Mouse (Mus musculus) heart, embryonic 14.5 days (tissue): ENCODE measurements around the gene Tanc1. TPM values are rescaled to one million over a fixed set of nuclear protein-coding genes. Genes with fewer than 3 reads are reported as not detected.
A peak's percentile ranks its signal among the peaks of the same experiment; 100 is the strongest.

Experiments
- ATAC-seq: fragments of 200-750 bp; cut with Nextera tagmentation; 2 replicates; pipeline ENCODE4 v1.8.0; 2017; ENCODE audit warnings: low read depth, moderate TSS enrichment; ENCODE audit not compliant: insufficient number of reproducible peaks, insufficient read depth, low FRiP score
- H3K27ac ChIP-seq, 2 experiments: fragments of 200-500 bp in 1 of 2; fragments of 300-500 bp in 1 of 2; sonication (generic) in 1 of 2; replicated peaks in 1 of 2; 2 replicates each; pipeline ENCODE4 v1.5.1; 2012 to 2014; ENCODE audit warnings: low read depth in 2 of 2, low read length in 2 of 2, control low read depth in 1 of 2, mild to moderate bottlenecking in 1 of 2, mixed read lengths in 1 of 2; ENCODE audit not compliant: control insufficient read depth in 1 of 2, insufficient read depth in 1 of 2
- H3K27me3 ChIP-seq: fragments of 300-500 bp; sonication (generic); 2 replicates; pipeline ENCODE4 v1.6.1; 2014; ENCODE audit warnings: mild to moderate bottlenecking, low read length, control low read depth; ENCODE audit not compliant: control insufficient read depth, insufficient read depth
- H3K36me3 ChIP-seq: fragments of 300-500 bp; sonication (generic); 2 replicates; pipeline ENCODE4 v1.6.1; 2014; ENCODE audit warnings: mild to moderate bottlenecking, control low read depth, low read length, mixed read lengths; ENCODE audit not compliant: control insufficient read depth, insufficient read depth
- H3K4me1 ChIP-seq, 2 experiments: fragments of 200-500 bp in 1 of 2; fragments of 300-500 bp in 1 of 2; sonication (generic) in 1 of 2; 2 replicates each; pipeline ENCODE4 v1.6.1; 2012 to 2014; ENCODE audit warnings: low read length in 2 of 2, control low read depth in 1 of 2, mixed read lengths in 1 of 2; ENCODE audit not compliant: control insufficient read depth in 2 of 2, insufficient read depth in 2 of 2
- H3K4me2 ChIP-seq: fragments of 300-500 bp; sonication (generic); 2 replicates; pipeline ENCODE4 v1.6.1; 2014; ENCODE audit warnings: mild to moderate bottlenecking, low read length
- H3K4me3 ChIP-seq, 2 experiments: fragments of 200-500 bp in 1 of 2; fragments of 300-500 bp in 1 of 2; sonication (generic) in 1 of 2; 2 replicates each; pipeline ENCODE4 v1.5.1; 2012 to 2014; ENCODE audit warnings: low read length in 2 of 2, mild to moderate bottlenecking in 2 of 2, control low read depth in 1 of 2, low read depth in 1 of 2, moderate library complexity in 1 of 2; ENCODE audit not compliant: control insufficient read depth in 1 of 2, insufficient read depth in 1 of 2
- H3K9ac ChIP-seq: fragments of 300-500 bp; sonication (generic); 2 replicates; pipeline ENCODE4 v1.6.1; 2014; ENCODE audit warnings: mild to moderate bottlenecking, low read length
- H3K9me3 ChIP-seq: fragments of 300-500 bp; sonication (generic); 2 replicates; pipeline ENCODE4 v1.6.1; 2016; ENCODE audit warnings: low read length, control low read depth; ENCODE audit not compliant: control insufficient read depth
- WGBS: fragments of 180-500 bp; shearing (Covaris S2); extraction: QIAGEN DNeasy Blood & Tissue Kit; methylation state at CpG from one replicate; pipeline ENCODE4 v1.1.7; 2014; 5-methylcytosine and 5-hydroxymethylcytosine counted together
- polyA plus RNA-seq: library from polyadenylated mRNA; unstranded; fragments of >200 nt; fragmentation: Nextera tagmentation; extraction: Ambion mirVana; gene quantifications from 2 replicates; pipeline ENCODE4 v1.2.1, GENCODE M21; 2014

The Tanc1 gene
- polyA plus RNA-seq, 1 experiment from 2014 or later = 27.2 TPM

DNA sequence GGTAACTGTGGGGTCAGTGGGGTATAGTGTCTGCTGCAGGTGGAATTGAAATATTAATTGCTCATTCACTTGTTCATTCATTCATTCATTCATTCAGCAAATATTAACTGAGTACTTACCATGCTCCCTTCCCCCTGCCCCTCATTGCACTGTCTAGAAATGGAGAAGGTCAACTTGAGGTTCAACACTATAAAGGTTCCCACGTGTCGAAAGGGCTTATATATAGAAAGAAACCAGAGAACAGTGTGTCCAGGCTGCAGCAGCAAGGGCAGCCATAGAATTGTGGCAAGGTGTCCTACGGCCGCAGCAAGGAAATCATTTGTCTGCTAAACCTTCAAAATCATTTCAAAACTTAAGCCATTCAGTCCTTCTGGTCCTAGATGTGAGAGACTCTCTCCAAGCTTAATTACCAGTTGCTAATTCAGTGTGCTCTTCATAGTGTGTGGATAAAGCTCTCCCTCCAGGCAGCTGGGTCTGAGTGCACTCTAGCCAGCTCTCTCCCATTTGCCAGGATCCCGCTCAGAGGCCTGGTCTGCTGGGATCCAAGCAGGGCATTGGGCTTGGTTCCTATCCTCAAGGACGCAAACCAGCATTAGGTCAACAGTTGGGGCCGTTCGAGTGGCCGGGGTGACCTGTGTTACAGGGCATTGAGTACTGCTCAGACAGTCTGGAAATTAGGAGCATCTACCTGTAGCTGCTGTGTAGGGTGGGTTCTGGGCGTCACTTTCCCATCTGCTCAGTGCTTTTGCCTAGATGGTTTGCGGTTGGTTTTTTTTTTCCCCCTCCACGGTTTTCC lies 172.2 kb downstream of the Tanc1 start:
- no peak for ATAC-seq
- WGBS = 69% methylated on average over 12 of the region's 12 CpGs
- H3K4me1 ChIP-seq = peaks cover 18 to 39% of the 10 kb centered on the region in 2 experiments
- no peaks in the 10 kb centered on the region for H3K27me3 ChIP-seq
- H3K9me3 ChIP-seq = no peaks in the 10 kb centered on the region
- H3K27ac ChIP-seq = peak overlapping the region; percentile 24 to 59; a peak in 3 of 4 replicates
- H3K36me3 ChIP-seq = peaks cover 39% of the 10 kb centered on the region
- H3K9ac ChIP-seq = no peak overlapping the region
- H3K4me2 ChIP-seq = peak overlapping the region; percentile 16; the same call in 1 of the 2 replicates
- no peak overlapping the region for H3K4me3 ChIP-seq

DNA sequence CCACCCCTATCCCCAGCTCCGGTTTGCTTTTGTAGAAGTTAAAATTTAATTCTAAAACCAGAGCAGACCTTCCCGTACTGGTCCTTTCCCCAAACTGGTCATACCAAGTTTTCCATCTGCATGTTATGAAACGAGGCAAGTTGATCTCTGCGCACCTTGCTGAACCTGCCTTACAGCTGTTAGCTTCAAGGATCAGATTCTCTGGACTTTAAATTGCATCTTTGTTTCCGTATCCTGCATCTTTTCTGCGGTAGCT lies 172.7 kb downstream of the Tanc1 start:
- 91% methylated on average over 6 of the region's 6 CpGs for WGBS
- H3K27me3 ChIP-seq = no peaks in the 10 kb centered on the region
- peaks cover 18 to 35% of the 10 kb centered on the region in 2 experiments for H3K4me1 ChIP-seq
- H3K9ac ChIP-seq = no peak overlapping the region
- H3K36me3 ChIP-seq = peaks cover 35% of the 10 kb centered on the region
- H3K4me2 ChIP-seq = no peak overlapping the region
- ATAC-seq = no peak
- H3K4me3 ChIP-seq = no peak overlapping the region
- peak overlapping the region in 1 of 2 experiments; percentile 24; a peak in 1 of 4 replicates for H3K27ac ChIP-seq
- H3K9me3 ChIP-seq = no peaks in the 10 kb centered on the region

DNA sequence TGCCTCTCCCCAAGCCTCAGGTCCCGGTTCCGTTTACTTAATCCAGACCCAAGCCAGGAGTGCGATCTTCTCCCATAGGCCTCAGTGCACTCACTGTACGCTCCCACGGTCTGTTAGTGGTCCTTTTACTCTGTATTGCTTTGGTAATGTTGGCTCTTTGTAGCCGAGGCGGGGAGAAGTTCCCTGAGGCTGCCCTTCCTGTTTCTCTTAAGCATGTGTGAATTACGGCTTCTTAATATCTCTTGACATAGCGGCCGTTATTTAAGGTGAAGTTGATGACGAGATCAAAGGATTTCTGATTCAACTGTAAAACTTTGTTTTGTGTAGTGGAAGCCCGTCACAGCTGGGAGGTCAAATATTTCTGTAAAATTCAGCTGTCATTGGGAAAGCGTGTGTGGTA lies 173.8 kb downstream of the Tanc1 start:
- Histone ChIP-seq H3K4me3 (no peak overlapping the region), H3K4me2 (no peak overlapping the region), H3K9me3 (no peaks in the 10 kb centered on the region), H3K9ac (no peak overlapping the region), H3K36me3 (peaks cover 37% of the 10 kb centered on the region), H3K4me1 (peaks cover 18 to 35% of the 10 kb centered on the region in 2 experiments), H3K27ac (no peak overlapping the region), H3K27me3 (no peaks in the 10 kb centered on the region)
- no peak for ATAC-seq
- WGBS = 89% methylated on average over 13 of the region's 13 CpGs

DNA sequence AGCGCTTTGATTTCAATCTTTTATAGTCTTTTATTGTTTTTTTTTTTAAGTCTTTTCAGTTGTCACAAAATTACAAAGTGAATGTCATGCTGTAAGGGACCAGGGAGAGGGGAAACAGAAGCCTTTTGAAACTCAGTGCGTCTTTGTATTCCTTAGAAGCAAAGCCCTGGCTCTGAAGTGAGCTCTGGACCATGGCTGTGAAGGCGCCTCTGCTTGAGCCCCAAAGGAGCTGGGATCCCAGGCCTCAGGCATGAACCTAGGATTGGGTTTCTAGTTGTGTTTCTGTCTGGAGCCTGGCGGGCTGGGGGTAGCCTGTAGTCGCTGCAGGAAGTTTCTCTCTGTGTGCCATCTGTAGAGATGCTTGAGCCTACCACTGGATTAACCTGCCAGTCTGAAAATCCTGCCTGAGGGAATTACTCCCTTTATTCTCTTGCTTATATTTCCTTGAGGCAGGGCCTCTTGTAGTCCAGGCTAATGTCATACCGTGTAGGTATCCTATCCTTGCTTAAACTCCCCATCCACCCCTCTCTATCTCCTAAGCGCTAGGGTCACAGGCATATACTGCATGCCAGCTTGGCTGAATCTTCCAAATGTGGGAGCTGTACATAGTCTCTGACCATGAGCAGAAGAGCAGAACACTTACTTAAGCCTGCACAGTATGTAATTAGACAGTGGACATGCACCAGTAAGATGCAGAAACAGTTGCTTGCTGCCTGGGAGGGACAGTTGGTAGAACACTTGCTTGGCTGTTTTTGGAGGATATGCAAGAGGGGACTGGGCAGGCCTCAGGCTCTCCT lies 177.1 kb downstream of the Tanc1 start:
- Histone ChIP-seq H3K36me3 (peaks cover 60% of the 10 kb centered on the region), H3K4me3 (no peak overlapping the region), H3K4me1 (peaks cover 6 to 15% of the 10 kb centered on the region in 2 experiments; a peak in 3 of 4 replicates), H3K9me3 (no peaks in the 10 kb centered on the region), H3K9ac (no peak overlapping the region), H3K4me2 (no peak overlapping the region), H3K27ac (no peak overlapping the region), H3K27me3 (no peaks in the 10 kb centered on the region)
- 87% methylated on average over 7 of the region's 7 CpGs for WGBS
- ATAC-seq = no peak

DNA sequence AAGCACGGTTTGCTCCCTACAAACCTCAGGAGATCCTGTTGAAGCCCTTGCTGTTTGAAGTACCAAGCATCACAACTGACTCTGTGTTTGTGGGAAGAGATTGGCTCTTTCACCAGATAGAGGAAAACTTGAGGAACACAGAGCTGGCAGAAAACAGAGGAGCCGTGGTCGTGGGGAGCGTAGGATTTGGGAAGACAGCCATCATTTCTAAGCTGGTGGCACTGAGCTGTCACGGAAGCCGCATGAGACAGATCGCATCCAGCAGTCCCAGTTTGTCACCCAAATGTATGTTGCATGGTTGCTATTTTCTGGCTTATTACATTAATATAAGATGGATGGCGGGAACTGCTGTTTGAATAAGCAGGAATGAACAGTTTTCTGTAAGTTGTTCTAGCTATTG lies 179.8 kb downstream of the Tanc1 start:
- Histone ChIP-seq H3K4me2 (no peak overlapping the region), H3K4me3 (no peak overlapping the region), H3K9ac (no peak overlapping the region), H3K4me1 (peaks cover 5 to 10% of the 10 kb centered on the region in 2 experiments; a peak in 1 of 4 replicates), H3K36me3 (peaks cover 70% of the 10 kb centered on the region), H3K9me3 (no peaks in the 10 kb centered on the region), H3K27me3 (no peaks in the 10 kb centered on the region), H3K27ac (no peak overlapping the region)
- no peak for ATAC-seq
- WGBS = 91% methylated on average over 8 of the region's 8 CpGs

DNA sequence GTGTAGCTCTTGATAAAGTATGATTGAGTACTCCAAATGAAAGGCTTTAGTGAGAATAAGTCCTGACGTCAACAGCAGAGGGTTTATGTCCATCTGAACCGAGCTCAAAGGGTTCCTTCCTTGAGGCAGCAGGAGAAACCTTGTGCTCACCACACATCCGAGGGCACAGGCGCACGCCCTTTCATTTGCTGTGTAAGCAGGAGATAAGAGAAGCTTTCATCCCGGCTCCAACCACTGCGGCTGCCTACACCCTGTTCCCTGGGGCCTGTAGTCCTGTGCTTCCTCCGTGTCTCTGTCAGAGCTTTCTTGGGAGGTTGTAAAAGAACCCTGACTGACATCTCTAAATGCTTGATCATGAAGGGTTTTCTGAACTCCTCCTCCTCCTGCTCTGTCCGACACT lies 181.5 kb downstream of the Tanc1 start:
- Histone ChIP-seq H3K4me2 (no peak overlapping the region), H3K4me1 (peaks cover 5 to 10% of the 10 kb centered on the region in 2 experiments; a peak in 1 of 4 replicates), H3K9ac (no peak overlapping the region), H3K27me3 (no peaks in the 10 kb centered on the region), H3K36me3 (peaks cover 74% of the 10 kb centered on the region), H3K4me3 (no peak overlapping the region), H3K9me3 (no peaks in the 10 kb centered on the region), H3K27ac (no peak overlapping the region)
- no peak; the same call in 1 of the 2 replicates for ATAC-seq
- 23% methylated on average over 9 of the region's 9 CpGs for WGBS

DNA sequence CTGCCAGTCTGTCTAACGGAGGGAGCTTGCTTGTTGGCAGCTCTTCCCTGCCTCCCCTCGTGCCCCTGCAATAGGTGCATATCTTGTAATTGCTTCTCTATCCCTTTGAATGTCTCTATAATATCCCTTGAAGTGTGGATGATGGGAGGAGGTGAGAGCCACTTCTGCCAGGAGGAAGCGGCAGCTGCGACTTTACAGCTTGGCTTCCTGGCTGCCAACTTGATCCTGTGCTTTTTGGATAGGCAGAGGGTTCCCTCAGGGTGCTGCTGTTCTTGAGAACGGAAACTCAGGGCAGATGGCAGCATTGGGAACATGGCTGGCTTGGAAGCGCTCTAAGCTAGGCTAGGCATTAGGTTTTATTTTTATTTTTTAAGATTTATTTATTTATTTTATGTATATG lies 183.0 kb downstream of the Tanc1 start:
- WGBS = 89% methylated on average over 6 of the region's 6 CpGs
- H3K4me1 ChIP-seq = peaks cover 13 to 18% of the 10 kb centered on the region in 2 experiments
- no peak overlapping the region for H3K4me3 ChIP-seq
- no peak for ATAC-seq
- no peak overlapping the region for H3K9ac ChIP-seq
- no peak overlapping the region for H3K4me2 ChIP-seq
- no peaks in the 10 kb centered on the region for H3K27me3 ChIP-seq
- H3K27ac ChIP-seq = no peak overlapping the region
- H3K9me3 ChIP-seq = no peaks in the 10 kb centered on the region
- H3K36me3 ChIP-seq = peaks cover 81% of the 10 kb centered on the region
